Mouse (Mus musculus) layer of hippocampus, adult 18-20 months (tissue): ENCODE data around the gene Zbtb9. TPM values are rescaled to one million over a fixed set of nuclear protein-coding genes. Genes with fewer than 3 reads are reported as not detected.

ENCODE experiments used
- DNase-seq, 2 experiments: peaks; one replicate each; pipeline ENCODE4 v3.0.0; 2022; ENCODE audit warnings: low spot score in 2 of 2
- total RNA-seq, 2 experiments: library from RNA; stranded (reverse); gene quantifications; 2 replicates each; pipeline ENCODE4 v1.2.3; 2021

Zbtb9 gene
- total RNA-seq, 2 experiments from 2014 or later: 15.2 to 15.5 TPM

- peak in 1 of 2 experiments; percentile 58 for DNase-seq
Observed at GRCm38 (mm10) chr17:27011167-27011566, 38.2 kb downstream of the Zbtb9 start.

GRCm38 (mm10) chr17:27011998-27012672 is 39.2 kb downstream of the Zbtb9 start:
- no peak for DNase-seq

- DNase-seq: peak in 1 of 2 experiments; percentile 57
Observed at GRCm38 (mm10) chr17:27012909-27013308, 39.9 kb downstream of the Zbtb9 start.

GRCm38 (mm10) chr17:27017564-27018499 is 44.9 kb downstream of the Zbtb9 start:
- DNase-seq: peak; percentile 71 to 88

GRCm38 (mm10) chr17:27018555-27019196 is 45.7 kb downstream of the Zbtb9 start:
- peak in 1 of 2 experiments; percentile 58 for DNase-seq

GRCm38 (mm10) chr17:27021076-27021475 is 48.1 kb downstream of the Zbtb9 start:
- DNase-seq: no peak

- DNase-seq: no peak
Observed at GRCm38 (mm10) chr17:27021736-27022135, 48.8 kb downstream of the Zbtb9 start.

- no peak for DNase-seq
Observed at GRCm38 (mm10) chr17:27023342-27023741, 50.4 kb downstream of the Zbtb9 start.

- DNase-seq: no peak
Observed at GRCm38 (mm10) chr17:27025326-27025902, 52.4 kb downstream of the Zbtb9 start.

GRCm38 (mm10) chr17:27025951-27026350 is 53.0 kb downstream of the Zbtb9 start:
- no peak for DNase-seq

- no peak for DNase-seq
Observed at GRCm38 (mm10) chr17:27027460-27028283, 54.7 kb downstream of the Zbtb9 start.

GRCm38 (mm10) chr17:27028284-27028795 is 55.4 kb downstream of the Zbtb9 start:
- peak; percentile 83 to 92 for DNase-seq

- no peak for DNase-seq
Observed at GRCm38 (mm10) chr17:27028909-27029308, 55.9 kb downstream of the Zbtb9 start, which contains the start of gene Bak1. Gene Bak1, minus strand, starts transcription at chr17:27029009.

- DNase-seq: no peak
Observed at GRCm38 (mm10) chr17:27029431-27029830, 56.5 kb downstream of the Zbtb9 start.

- no peak for DNase-seq
Observed at GRCm38 (mm10) chr17:27030896-27031295, 57.9 kb downstream of the Zbtb9 start.

GRCm38 (mm10) chr17:27032328-27032727 is 59.4 kb downstream of the Zbtb9 start:
- DNase-seq: no peak

GRCm38 (mm10) chr17:27032869-27033268 is 59.9 kb downstream of the Zbtb9 start:
- DNase-seq: peak in 1 of 2 experiments; percentile 79

GRCm38 (mm10) chr17:27036465-27036864 is 63.5 kb downstream of the Zbtb9 start:
- no peak for DNase-seq

GRCm38 (mm10) chr17:27038335-27039050 is 65.5 kb downstream of the Zbtb9 start:
- DNase-seq: no peak
